Mouse (Mus musculus) lung, postnatal 0 days (tissue): ENCODE measurements around the gene Cenpm. TPM values are rescaled to one million over a fixed set of nuclear protein-coding genes. Genes with fewer than 3 reads are reported as not detected.
A peak's percentile ranks its signal among the peaks of the same experiment; 100 is the strongest.

Source experiments
- ATAC-seq: fragments of 200-750 bp; cut with Nextera tagmentation; 2 replicates; pipeline ENCODE4 v1.8.0; 2017; ENCODE audit warnings: moderate library complexity
- DNase-seq: peaks from one replicate; pipeline ENCODE4 v3.0.0-alpha.2; 2016; ENCODE audit warnings: low spot score
- H3K27ac ChIP-seq: fragments of 300-500 bp; sonication (generic); 2 replicates; pipeline ENCODE4 v1.5.1; 2014; ENCODE audit warnings: antibody characterized with exemption, mild to moderate bottlenecking, low read length, mixed read lengths
- H3K27me3 ChIP-seq: fragments of 300-500 bp; sonication (generic); replicated peaks from 2 replicates; pipeline ENCODE4 v1.6.1; 2014; ENCODE audit warnings: low read length, mixed read lengths; ENCODE audit not compliant: insufficient read depth
- H3K36me3 ChIP-seq: fragments of 300-500 bp; sonication (generic); 2 replicates; pipeline ENCODE4 v1.6.1; 2014; ENCODE audit warnings: low read length, mixed read lengths; ENCODE audit not compliant: insufficient read depth
- H3K4me1 ChIP-seq: fragments of 300-500 bp; sonication (generic); 2 replicates; pipeline ENCODE4 v1.6.1; 2014; ENCODE audit warnings: antibody characterized with exemption, low read depth, low read length, mixed read lengths; ENCODE audit not compliant: insufficient read depth
- H3K4me2 ChIP-seq: fragments of 300-500 bp; sonication (generic); replicated peaks from 2 replicates; pipeline ENCODE4 v1.6.1; 2014; ENCODE audit warnings: low read depth, mild to moderate bottlenecking, low read length, moderate library complexity, mixed read lengths
- H3K4me3 ChIP-seq: fragments of 300-500 bp; sonication (generic); 2 replicates; pipeline ENCODE4 v1.5.1; 2014; ENCODE audit warnings: low read depth, low read length
- H3K9ac ChIP-seq: fragments of 300-500 bp; sonication (generic); replicated peaks from 2 replicates; pipeline ENCODE4 v1.6.1; 2014; ENCODE audit warnings: low read depth, mild to moderate bottlenecking
- H3K9me3 ChIP-seq: fragments of 300-500 bp; sonication (generic); 2 replicates; pipeline ENCODE4 v1.6.1; 2016; ENCODE audit warnings: low read length, mixed read lengths
- CTCF ChIP-seq: IDR thresholded peaks from 2 replicates; pipeline ENCODE4 v1.5.1; 2016; ENCODE audit warnings: antibody characterized with exemption, mild to moderate bottlenecking
- EP300 ChIP-seq: IDR thresholded peaks from 2 replicates; pipeline ENCODE4 v1.6.1; 2016; ENCODE audit warnings: antibody characterized with exemption, mild to moderate bottlenecking, control low read depth
- WGBS: fragments of 180-500 bp; shearing (Covaris S2); extraction: QIAGEN DNeasy Blood & Tissue Kit; methylation state at CpG from one replicate; pipeline ENCODE4 v1.1.7; 2014; 5-methylcytosine and 5-hydroxymethylcytosine counted together
- polyA plus RNA-seq: library from polyadenylated mRNA; unstranded; fragments of >200 nt; fragmentation: Nextera tagmentation; extraction: Ambion mirVana; gene quantifications from 2 replicates; pipeline ENCODE4 v1.2.1, GENCODE M21; 2015

Gene Cenpm
- 3.9 and 4.3 TPM in 2 replicates for polyA plus RNA-seq

DNA sequence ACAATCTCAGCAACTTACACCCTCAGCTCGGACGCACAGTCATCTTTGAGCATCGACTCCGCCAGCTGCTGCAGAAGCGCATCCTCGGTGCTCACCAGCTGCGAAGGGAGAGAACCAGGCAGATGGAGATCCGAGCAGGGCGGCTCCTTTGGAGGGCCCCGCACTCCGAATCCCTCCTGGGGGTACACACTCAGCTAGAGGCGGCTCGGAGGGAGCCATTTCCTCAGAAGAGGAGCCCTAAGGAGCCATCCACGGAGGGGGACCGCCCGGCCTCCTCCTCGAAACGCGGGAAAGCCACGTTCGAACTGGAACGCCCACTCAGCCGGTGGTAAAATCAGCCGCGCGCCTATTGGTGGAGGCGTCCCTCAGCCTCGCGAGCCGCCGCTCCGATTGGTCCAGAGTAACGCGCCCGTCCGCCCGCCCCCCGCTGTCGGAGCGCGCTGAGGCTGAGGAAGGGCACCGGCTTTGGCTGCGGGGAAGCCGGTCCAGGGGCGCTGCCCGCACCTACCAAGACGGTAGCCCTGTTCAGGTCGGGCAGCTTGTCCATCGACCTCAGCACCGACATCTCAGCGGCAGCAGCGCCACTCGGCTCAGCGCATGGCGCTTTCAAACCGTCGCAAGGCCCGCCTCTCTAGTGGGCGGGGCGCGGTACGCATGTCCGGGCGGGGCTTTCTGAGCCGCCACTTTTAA lies at the start of gene Cenpm:
TSS of gene Cenpm (minus strand) at position 634 of the 690 bp plus-strand sequence.
- under 1% methylated on average over 59 of the region's 65 CpGs for WGBS
- H3K4me2 ChIP-seq, result peak within 1 kb of the TSS; percentile 81
- ATAC-seq (peak; percentile 99), DNase-seq (peak; percentile 92)
- H3K4me1 ChIP-seq, result peaks cover 5% of the 10 kb centered on the region; the same call in 1 of the 2 replicates
- H3K9ac ChIP-seq, result 0 out of 2 replicates have a peak within 1 kb of the TSS, but pooled peaks have one; percentile 23
- no peaks in the 10 kb centered on the region for H3K36me3 ChIP-seq
- H3K27ac ChIP-seq, result no peak within 1 kb of the TSS
- no peaks in the 10 kb centered on the region for H3K27me3 ChIP-seq
- TF ChIP-seq EP300 (no peak), CTCF (no peak)
- peak within 1 kb of the TSS; percentile 69 for H3K4me3 ChIP-seq
- H3K9me3 ChIP-seq, result no peaks in the 10 kb centered on the region

DNA sequence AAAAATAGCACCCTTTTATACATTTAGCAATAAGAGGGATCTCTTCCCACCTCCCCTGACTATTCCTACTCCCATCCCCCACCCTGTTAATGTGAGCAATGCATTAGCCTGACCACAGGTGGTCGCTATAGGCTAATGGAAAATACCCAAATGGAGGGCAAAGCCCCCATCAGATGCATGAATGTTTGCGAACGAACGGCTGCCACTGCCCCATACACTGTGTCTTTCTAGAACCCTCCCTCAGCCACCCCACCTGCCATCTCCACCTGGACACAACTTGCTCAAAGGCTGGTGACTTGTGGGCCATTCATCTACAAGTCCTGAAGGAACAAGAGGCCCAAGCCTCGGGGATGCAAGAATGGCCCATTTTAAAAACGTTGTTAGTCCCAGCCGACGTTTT lies 49.5 kb upstream of the Cenpm start:
- TF ChIP-seq CTCF, result peak; percentile 73
- TF ChIP-seq EP300, result no peak
- DNase-seq, result peak; percentile 18
- no peaks in the 10 kb centered on the region for H3K4me1 ChIP-seq
- ATAC-seq, result no peak
- no peaks in the 10 kb centered on the region for H3K27me3 ChIP-seq
- H3K36me3 ChIP-seq, result no peaks in the 10 kb centered on the region
- H3K4me3 ChIP-seq, result no peak overlapping the region
- WGBS, result 32% methylated on average over 8 of the region's 8 CpGs
- H3K9me3 ChIP-seq, result no peaks in the 10 kb centered on the region
- no peak overlapping the region for H3K9ac ChIP-seq
- H3K4me2 ChIP-seq, result no peak overlapping the region
- no peak overlapping the region for H3K27ac ChIP-seq

DNA sequence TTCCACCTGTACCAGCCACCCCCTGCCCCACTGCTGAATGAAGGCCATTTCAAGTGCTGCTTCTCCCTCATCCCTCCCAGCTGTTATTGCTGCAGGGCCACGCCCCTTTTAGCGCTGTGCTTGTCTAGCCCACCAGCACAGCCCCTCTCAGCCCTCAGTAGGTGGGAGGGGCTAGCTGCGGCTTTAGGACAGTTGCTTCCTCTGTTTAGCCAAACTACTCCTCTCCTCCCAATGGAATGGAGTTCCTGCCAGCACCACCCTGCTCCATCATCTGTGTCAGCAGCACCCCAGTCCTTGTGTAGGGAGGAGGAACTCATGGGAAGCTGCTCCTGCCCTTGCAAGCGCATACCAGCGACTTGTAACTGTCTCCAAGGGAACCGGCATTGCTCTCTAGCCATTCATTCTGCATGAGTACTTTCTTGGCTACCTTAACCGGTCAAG lies 48.7 kb upstream of the Cenpm start:
- H3K36me3 ChIP-seq, result no peaks in the 10 kb centered on the region
- TF ChIP-seq CTCF (no peak), EP300 (no peak)
- H3K27me3 ChIP-seq, result no peaks in the 10 kb centered on the region
- no peak overlapping the region for H3K4me3 ChIP-seq
- H3K4me1 ChIP-seq, result no peaks in the 10 kb centered on the region
- ATAC-seq, result no peak; the same call in 1 of the 2 replicates
- no peak overlapping the region for H3K27ac ChIP-seq
- peak; percentile 27 for DNase-seq
- no peak overlapping the region for H3K4me2 ChIP-seq
- H3K9me3 ChIP-seq, result no peaks in the 10 kb centered on the region
- no peak overlapping the region for H3K9ac ChIP-seq
- 6% methylated on average over 7 of the region's 7 CpGs for WGBS

DNA sequence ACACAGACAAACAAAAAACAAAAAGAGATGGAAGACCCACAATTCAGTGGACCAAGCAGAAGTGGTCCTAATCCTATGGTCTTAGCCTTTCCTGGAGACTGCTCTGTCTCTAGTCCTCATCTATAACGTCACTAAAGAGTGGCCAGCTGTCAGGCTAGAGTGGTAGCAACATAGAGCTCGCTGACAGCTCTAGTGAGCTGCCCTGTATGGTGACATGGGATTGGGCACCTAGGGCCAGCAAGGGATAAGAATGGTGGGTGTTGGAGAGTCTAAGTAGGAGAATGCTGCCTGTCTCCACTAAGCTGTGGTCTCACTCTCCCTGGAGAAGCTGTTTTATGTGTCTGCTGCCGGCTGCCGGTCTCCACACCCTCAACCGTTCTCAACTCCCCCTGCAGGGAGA lies 48.3 kb upstream of the Cenpm start:
- DNase-seq (no peak), ATAC-seq (no peak)
- H3K9ac ChIP-seq, result no peak overlapping the region
- H3K36me3 ChIP-seq, result no peaks in the 10 kb centered on the region
- no peaks in the 10 kb centered on the region for H3K9me3 ChIP-seq
- no peaks in the 10 kb centered on the region for H3K27me3 ChIP-seq
- TF ChIP-seq CTCF, result no peak
- TF ChIP-seq EP300, result no peak
- WGBS, result 16% methylated on average over 5 of the region's 5 CpGs
- no peaks in the 10 kb centered on the region for H3K4me1 ChIP-seq
- no peak overlapping the region for H3K4me3 ChIP-seq
- no peak overlapping the region for H3K27ac ChIP-seq
- H3K4me2 ChIP-seq, result no peak overlapping the region

DNA sequence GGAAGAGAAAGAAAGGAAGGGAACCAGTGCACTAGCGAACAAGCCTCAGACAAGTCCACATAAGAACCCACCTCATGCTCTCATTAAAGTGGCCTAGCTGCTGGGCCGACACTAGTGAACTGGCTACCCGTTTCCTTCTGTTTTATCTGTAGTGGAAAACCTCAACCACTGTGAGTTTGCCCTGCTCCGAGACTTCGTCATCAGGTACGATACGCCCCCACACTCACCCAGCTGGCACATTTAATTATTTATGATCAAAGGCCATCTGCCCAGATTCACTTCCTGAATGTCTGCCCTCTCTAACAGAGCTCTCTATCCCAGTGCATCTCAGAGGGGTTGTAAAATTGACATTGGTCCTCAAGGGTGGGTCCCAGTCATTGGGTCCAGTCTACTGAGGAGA lies 45.7 kb upstream of the Cenpm start:
- no peak for ATAC-seq
- no peak for DNase-seq

DNA sequence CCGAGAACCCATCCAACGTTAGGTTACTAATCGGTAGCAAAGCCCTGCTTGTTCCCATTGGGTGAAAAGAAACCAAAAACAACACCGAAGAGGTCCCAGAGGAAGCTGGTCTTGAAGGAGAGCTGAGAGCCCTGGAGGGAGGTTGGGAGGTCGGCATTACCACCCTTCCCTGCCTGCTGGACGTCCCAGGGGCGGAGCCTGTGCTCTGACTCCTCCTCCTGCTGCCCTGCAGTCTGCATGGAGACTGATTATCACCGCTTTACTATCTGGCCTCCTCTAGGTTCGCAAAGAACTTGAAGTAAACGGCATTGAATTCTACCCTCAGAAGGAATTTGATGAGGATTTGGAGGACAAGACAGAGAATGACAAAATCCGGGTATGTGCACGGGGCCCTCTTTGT lies 41.6 kb upstream of the Cenpm start:
- TF ChIP-seq EP300 (no peak), CTCF (no peak)
- no peaks in the 10 kb centered on the region for H3K27me3 ChIP-seq
- 59% methylated on average over 12 of the region's 12 CpGs for WGBS

More for the DNA sequence above, 45.7 kb upstream of the Cenpm start:
- H3K4me3 ChIP-seq, result no peak overlapping the region
- no peak overlapping the region for H3K27ac ChIP-seq
- no peaks in the 10 kb centered on the region for H3K9me3 ChIP-seq
- TF ChIP-seq EP300, result no peak
- TF ChIP-seq CTCF, result no peak
- H3K9ac ChIP-seq, result no peak overlapping the region
- H3K4me1 ChIP-seq, result no peaks in the 10 kb centered on the region
- no peaks in the 10 kb centered on the region for H3K36me3 ChIP-seq
- H3K4me2 ChIP-seq, result no peak overlapping the region
- WGBS, result 87% methylated on average over 7 of the region's 7 CpGs
- H3K27me3 ChIP-seq, result no peaks in the 10 kb centered on the region

More for the DNA sequence above, 41.6 kb upstream of the Cenpm start:
- no peak for DNase-seq
- Histone ChIP-seq H3K4me3 (no peak overlapping the region), H3K9ac (no peak overlapping the region), H3K4me1 (no peaks in the 10 kb centered on the region), H3K36me3 (no peaks in the 10 kb centered on the region), H3K27ac (no peak overlapping the region), H3K4me2 (no peak overlapping the region), H3K9me3 (no peaks in the 10 kb centered on the region)
- ATAC-seq, result no peak
